Mouse (Mus musculus): ENCODE data around the gene Rps24. TPM values are rescaled to one million over a fixed set of nuclear protein-coding genes. Genes with fewer than 3 reads are reported as not detected.
A peak's percentile ranks its signal among the peaks of the same experiment; 100 is the strongest.

The Rps24 gene
- total RNA-seq, 2 experiments from 2014 or later = 883 to 959 TPM

GRCm38 (mm10) chr14:24508070-24508773, 21.3 kb downstream of the Rps24 start:
- intact Hi-C loops (cut with DNase I; ENCODE audit: low total_unique reads) = loop anchor here (5.0 to 10.0 kb wide), 2 partner anchors 79 to 517 kb away; no protein-coding TSS in a partner anchor
- no peak for DNase-seq

GRCm38 (mm10) chr14:24509557-24509956, 22.6 kb downstream of the Rps24 start:
- intact Hi-C loops (cut with DNase I; ENCODE audit: low total_unique reads) = loop anchor here (5.0 to 10.0 kb wide), 2 partner anchors 78 to 515 kb away; no protein-coding TSS in a partner anchor
- DNase-seq = no peak

GRCm38 (mm10) chr14:24510218-24510617, 23.3 kb downstream of the Rps24 start:
- intact Hi-C loops (cut with DNase I; ENCODE audit: low total_unique reads) = no loop called here
- DNase-seq = no peak

GRCm38 (mm10) chr14:24510679-24511078, 23.8 kb downstream of the Rps24 start:
- DNase-seq = peak; percentile 23
- intact Hi-C loops (cut with DNase I; ENCODE audit: low total_unique reads) = no loop called here

GRCm38 (mm10) chr14:24512527-24513161, 25.7 kb downstream of the Rps24 start:
- DNase-seq = no peak
- intact Hi-C loops (cut with DNase I; ENCODE audit: low total_unique reads) = no loop called here

GRCm38 (mm10) chr14:24521597-24521996, 34.7 kb downstream of the Rps24 start:
- DNase-seq = no peak
- intact Hi-C loops (cut with DNase I; ENCODE audit: low total_unique reads) = no loop called here

- intact Hi-C loops (cut with DNase I; ENCODE audit: low total_unique reads) = no loop called here
- DNase-seq = no peak
Measured at GRCm38 (mm10) chr14:24525137-24525536, 38.2 kb downstream of the Rps24 start.

GRCm38 (mm10) chr14:24525677-24526415, 38.9 kb downstream of the Rps24 start:
- intact Hi-C loops (cut with DNase I; ENCODE audit: low total_unique reads) = no loop called here
- DNase-seq = no peak

GRCm38 (mm10) chr14:24526440-24526839, 39.5 kb downstream of the Rps24 start:
- intact Hi-C loops (cut with DNase I; ENCODE audit: low total_unique reads) = no loop called here

GRCm38 (mm10) chr14:24530228-24530627, 43.3 kb downstream of the Rps24 start:
- DNase-seq = no peak
- intact Hi-C loops (cut with DNase I; ENCODE audit: low total_unique reads) = no loop called here

More at GRCm38 (mm10) chr14:24526440-24526839, 39.5 kb downstream of the Rps24 start:
- no peak for DNase-seq

- intact Hi-C loops (cut with DNase I; ENCODE audit: low total_unique reads) = no loop called here
- DNase-seq = no peak
Measured at GRCm38 (mm10) chr14:24534865-24535545, 48.1 kb downstream of the Rps24 start.

GRCm38 (mm10) chr14:24542901-24543300, 56.0 kb downstream of the Rps24 start:
- intact Hi-C loops (cut with DNase I; ENCODE audit: low total_unique reads) = no loop called here
- no peak for DNase-seq

GRCm38 (mm10) chr14:24544057-24544456, 57.1 kb downstream of the Rps24 start:
- intact Hi-C loops (cut with DNase I; ENCODE audit: low total_unique reads) = no loop called here

More at GRCm38 (mm10) chr14:24544057-24544456, 57.1 kb downstream of the Rps24 start:
- peak; percentile 12 for DNase-seq

Other genes with a start within 250 kb of the Rps24 start
- gene Dlg5, start 241.2 kb upstream of the Rps24 start, total RNA-seq (2021) = 1 to 10 TPM; 8.7 to 9.4 TPM
- gene E330034G19Rik, start 193.9 kb upstream of the Rps24 start, total RNA-seq (2021) = not detected
- gene Polr3a, start 67 bp upstream of the Rps24 start, total RNA-seq (2021) = 1 to 10 TPM; 7.5 to 8.1 TPM

Measured in gastrocnemius, postnatal 14 days (tissue).